Mouse (Mus musculus) CH12F3 (cell line): ENCODE results near the gene Notch1.

Experiments
- in situ Hi-C: fragments of 300-500 bp; cut with MboI; formaldehyde crosslinking; loops from 2 replicates; pipeline ENCODE4 v1.14.3; 2020; ENCODE audit warnings: low sequenced_read_pairs

The Notch1 gene

GRCm38 (mm10) chr2:26483230-26483869 lies 33.1 kb downstream of the Notch1 start:
- in situ Hi-C loops = no loop called here

- in situ Hi-C loops = no loop called here
Measured at GRCm38 (mm10) chr2:26482824-26483223, 33.6 kb downstream of the Notch1 start.

- in situ Hi-C loops = no loop called here
Measured at GRCm38 (mm10) chr2:26481724-26482495, 34.6 kb downstream of the Notch1 start.

GRCm38 (mm10) chr2:26480911-26481310 lies 35.6 kb downstream of the Notch1 start:
- in situ Hi-C loops = no loop called here

GRCm38 (mm10) chr2:26478685-26479205 lies 37.7 kb downstream of the Notch1 start:
- in situ Hi-C loops = no loop called here

DNA sequence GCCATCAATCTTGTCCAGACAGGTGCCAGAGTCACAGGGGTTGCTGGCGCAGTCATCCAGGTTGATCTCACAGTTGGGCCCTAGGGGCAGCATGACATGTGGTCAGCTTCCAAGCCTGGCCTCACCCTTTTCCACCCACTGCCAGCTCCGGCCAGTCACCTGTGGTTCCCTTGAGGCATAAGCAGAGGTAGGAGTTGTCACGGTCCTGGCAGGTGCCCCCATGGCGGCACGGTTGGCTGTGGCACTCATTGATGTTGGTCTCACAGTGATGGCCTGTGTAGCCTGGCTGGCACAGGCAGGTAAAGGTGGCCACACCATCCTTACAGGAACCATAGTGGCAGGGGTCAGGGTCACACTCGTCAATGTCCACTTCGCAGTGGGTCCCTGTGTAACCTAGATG lies 38.6 kb downstream of the Notch1 start:
- in situ Hi-C loops = no loop called here

DNA sequence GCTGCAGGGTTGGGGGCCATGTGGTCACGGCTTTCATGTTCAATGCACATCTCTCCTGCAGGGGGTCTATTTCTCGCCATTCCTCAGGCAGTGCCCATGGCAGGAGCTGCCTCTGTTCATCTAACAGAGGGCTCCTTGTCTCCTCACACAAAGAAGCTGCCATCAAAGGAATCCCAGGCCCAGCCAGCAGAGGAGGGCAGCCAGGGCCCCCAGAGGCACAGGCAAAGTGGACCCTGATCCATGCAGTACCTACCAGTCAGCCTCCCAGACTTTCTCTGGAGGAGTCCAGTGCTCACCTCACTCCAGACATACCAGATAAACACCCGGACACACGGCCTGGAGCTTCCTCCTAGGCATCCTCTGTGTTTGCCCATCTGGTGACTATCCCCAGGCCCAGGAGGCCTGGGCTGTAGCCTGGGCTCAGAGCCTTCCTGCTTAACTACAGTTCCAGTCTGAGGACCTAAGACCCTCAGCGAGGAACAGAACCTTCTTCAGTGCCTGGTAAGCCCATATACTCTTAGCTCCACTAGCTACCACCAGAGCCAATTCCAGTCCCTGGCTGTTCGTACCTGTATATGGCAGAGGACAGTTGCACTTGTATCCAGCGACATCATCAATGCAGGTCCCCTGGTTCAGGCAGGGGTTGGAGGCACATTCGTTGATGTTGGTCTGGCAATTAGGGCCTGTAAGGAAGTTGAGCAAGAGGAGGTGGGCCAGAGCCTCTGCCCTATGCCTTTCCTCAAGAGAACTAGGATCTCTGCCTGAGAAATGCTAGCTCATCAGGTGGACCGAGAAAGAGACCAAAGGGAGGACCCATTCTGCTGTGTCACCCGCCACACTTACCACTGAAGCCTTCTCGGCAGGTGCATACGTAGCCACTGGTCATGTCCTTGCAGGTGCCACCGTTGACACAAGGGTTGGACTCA lies 40.7 kb downstream of the Notch1 start:
- in situ Hi-C loops = no loop called here

DNA sequence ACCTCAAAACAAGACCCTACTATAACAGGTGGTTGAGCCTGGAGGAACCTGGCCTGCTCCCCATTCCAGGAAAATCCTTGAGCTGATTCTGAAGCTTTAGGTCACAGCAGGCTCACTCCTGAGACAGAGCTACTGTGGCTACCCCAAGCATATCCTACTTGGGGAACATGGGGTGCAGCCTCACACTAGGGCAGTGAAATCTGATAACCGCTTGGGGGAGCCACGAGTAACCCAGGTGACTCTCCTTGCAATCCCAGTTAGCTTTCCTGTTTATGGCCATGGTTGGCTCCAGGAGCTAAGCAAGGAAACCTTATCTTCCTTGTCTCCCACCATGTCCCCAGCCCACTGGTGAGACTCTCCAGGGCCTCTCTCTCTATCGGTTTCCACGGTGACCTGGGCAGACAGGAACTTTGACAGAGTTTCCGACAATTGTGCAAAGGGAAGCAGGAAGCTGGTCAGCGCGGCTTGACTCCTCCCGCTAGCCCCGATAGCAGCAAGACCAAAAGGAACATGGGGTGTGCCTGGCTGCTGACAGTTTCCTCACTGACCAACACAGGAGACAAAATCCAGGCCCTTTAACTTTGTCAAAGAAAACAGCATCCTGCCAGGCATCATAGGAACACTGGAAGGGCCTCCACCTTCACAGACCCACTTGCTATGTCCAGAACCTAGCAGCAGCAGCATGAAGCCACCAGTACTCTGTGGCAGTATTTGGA lies 41.5 kb downstream of the Notch1 start:
- in situ Hi-C loops = no loop called here

DNA sequence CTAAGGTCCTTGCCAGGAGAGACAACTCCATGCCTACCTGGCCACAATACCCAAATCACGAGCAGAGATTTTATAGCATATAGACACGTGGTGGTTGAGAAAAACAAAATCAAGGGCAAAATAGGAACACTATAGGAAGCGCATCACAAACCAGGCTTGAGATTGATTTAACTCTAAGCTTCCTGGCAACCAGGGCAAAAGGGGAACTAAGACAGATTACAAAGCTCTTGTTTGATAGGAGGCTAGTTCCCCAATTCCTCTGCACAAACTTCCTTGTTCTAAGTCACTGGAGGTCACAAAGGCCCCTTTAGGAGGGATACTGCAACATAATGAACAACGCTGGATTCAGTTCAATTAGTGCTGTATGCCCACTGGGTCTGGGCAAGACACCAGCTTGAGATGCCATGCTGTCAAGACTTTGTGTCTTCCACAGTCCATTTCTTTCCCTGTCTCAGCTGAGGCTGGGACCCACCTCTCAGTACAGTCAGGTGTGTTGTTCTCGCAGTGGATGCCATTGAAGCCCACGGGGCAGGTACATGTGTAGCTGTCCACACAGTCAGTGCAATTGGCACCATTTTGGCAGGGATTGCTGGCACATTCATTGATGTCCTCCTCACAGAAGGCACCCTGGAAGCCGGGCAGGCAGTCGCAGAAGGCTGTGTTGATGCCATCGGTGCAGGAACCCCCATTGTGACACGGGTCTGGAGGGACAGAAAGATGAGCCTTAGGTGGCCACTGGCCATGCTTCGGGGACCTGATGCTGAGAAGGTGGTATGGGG lies 44.0 kb downstream of the Notch1 start:
- in situ Hi-C loops = no loop called here

- in situ Hi-C loops = no loop called here
Measured at GRCm38 (mm10) chr2:26471652-26472285, 44.7 kb downstream of the Notch1 start.

- in situ Hi-C loops = no loop called here
Measured at GRCm38 (mm10) chr2:26470967-26471366, 45.5 kb downstream of the Notch1 start.

- in situ Hi-C loops = no loop called here
Measured at GRCm38 (mm10) chr2:26468376-26468775, 48.1 kb downstream of the Notch1 start.

DNA sequence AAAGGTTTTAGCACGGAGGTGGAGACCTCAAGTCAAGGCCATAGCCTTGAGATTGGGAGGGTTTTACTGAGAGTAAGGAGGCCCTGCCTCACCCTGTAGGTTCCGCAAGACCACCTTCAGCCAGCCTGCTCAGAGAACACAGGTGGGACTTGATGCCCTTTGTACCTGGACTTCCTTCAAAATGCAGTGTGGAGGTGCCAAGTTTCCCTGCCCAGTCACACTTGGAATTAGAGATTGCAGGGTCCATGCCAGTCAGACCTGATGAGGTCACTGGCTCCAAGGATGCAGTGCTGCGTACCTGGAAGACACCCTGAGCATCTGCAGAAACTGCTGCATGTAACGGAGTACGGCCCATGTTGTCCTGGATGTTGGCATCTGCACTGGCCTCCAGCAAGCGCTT lies 53.1 kb downstream of the Notch1 start:
- in situ Hi-C loops = no loop called here

GRCm38 (mm10) chr2:26462980-26463379 lies 53.5 kb downstream of the Notch1 start:
- in situ Hi-C loops = no loop called here

DNA sequence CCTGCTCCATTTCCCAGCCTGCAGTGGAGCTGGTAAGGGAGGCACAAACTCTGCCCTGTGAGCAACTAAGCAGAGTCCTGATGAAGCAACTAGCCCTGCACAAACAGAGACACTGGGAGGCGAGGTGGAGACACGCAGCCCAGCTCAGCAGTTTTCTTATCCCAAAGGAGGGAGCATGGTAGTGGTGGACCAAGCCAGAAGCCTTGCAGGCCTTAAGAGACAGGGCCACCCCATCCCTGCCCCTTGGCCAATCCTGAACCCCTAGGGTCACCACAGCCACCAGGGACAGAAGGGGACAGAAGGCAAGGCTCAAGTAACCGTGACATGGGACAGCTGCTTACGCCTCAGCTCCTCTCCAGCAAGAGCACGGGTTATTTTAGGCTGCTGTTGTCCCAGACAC lies 54.8 kb downstream of the Notch1 start:
- in situ Hi-C loops = no loop called here

- in situ Hi-C loops = no loop called here
Measured at GRCm38 (mm10) chr2:26460837-26461236, 55.6 kb downstream of the Notch1 start.

GRCm38 (mm10) chr2:26460097-26460646 lies 56.3 kb downstream of the Notch1 start:
- in situ Hi-C loops = no loop called here

- in situ Hi-C loops = no loop called here
Measured at GRCm38 (mm10) chr2:26459478-26459877, 57.0 kb downstream of the Notch1 start.
